Mouse (Mus musculus) heart, postnatal 14 days (tissue): Measurements from ENCODE around the gene Tm9sf1. TPM values are rescaled to one million over a fixed set of nuclear protein-coding genes. Genes with fewer than 3 reads are reported as not detected.

Source experiments
- DNase-seq, 2 experiments: peaks; one replicate each; pipeline ENCODE4 v3.0.0; 2021 to 2022
- intact Hi-C: fragments of 180-260 bp; cut with DNase I; formaldehyde crosslinking; loops from one replicate; pipeline ENCODE4 v1.15.1; 2025
- long read RNA-seq, 2 experiments: library from polyadenylated mRNA; stranded (forward); transcript quantifications; one replicate each; pipeline ENCODE4 v2.0.0; 2021
- total RNA-seq, 2 experiments: library from RNA; stranded (reverse); gene quantifications; 2 replicates each; pipeline ENCODE4 v1.2.3; 2021

Gene Tm9sf1
- 10 to 100 TPM; 45.3 to 45.4 TPM for total RNA-seq
- long read RNA-seq, experiment 1, transcript Tm9sf1-205 (6 exons, 2,517 nt): minor isoform, 5 of 98 reads
- long read RNA-seq, experiment 1, transcript Tm9sf1-201 (5 exons, 2,382 nt): major isoform, 55 of 98 reads
- long read RNA-seq, experiment 1, partial matches to known transcripts: 4 of 98 reads
- long read RNA-seq, experiment 1, other reads (novel, unspliced or antisense): 27 of 98 reads
- long read RNA-seq, experiment 2, transcript Tm9sf1-201 (5 exons, 2,382 nt): major isoform, 66 of 105 reads
- long read RNA-seq, experiment 2, transcript Tm9sf1-205 (6 exons, 2,517 nt): minor isoform, 5 of 105 reads
- long read RNA-seq, experiment 2, partial matches to known transcripts: 5 of 105 reads
- long read RNA-seq, experiment 2, other reads (novel, unspliced or antisense): 20 of 105 reads

GRCm38 (mm10) chr14:55643060-55643907 is at the start of gene Tm9sf1:
Gene Tm9sf1, minus strand, starts transcription at chr14:55643806.
- intact Hi-C loops: no loop called here
- peak; percentile 89 for DNase-seq

GRCm38 (mm10) chr14:55689433-55689832 is 45.8 kb upstream of the Tm9sf1 start:
- DNase-seq: no peak
- intact Hi-C loops: no loop called here

GRCm38 (mm10) chr14:55682118-55682493 is 38.5 kb upstream of the Tm9sf1 start:
- intact Hi-C loops: loop anchor here (1.0 to 2.0 kb wide), 2 partner anchors 39 to 61 kb away; no protein-coding TSS in a partner anchor
- no peak for DNase-seq

- peak; percentile 92 to 94 for DNase-seq
- intact Hi-C loops: loop anchor here (1.0 to 2.0 kb wide), 2 partner anchors 39 to 62 kb away; no protein-coding TSS in a partner anchor
These were observed 37.8 kb upstream of the Tm9sf1 start, which contains the start of gene Tinf2 for GRCm38 (mm10) chr14:55681160-55682117. Gene Tinf2, minus strand, starts transcription at chr14:55681820.

- no peak for DNase-seq
- intact Hi-C loops: no loop called here
These were observed 34.0 kb upstream of the Tm9sf1 start for GRCm38 (mm10) chr14:55677615-55678014.

GRCm38 (mm10) chr14:55672741-55673060 is 29.1 kb upstream of the Tm9sf1 start:
- no peak for DNase-seq
- intact Hi-C loops: loop anchor here (5.0 kb wide), 1 partner anchor 40 kb away; no protein-coding TSS in a partner anchor

- peak; percentile 82 to 83 for DNase-seq
- intact Hi-C loops: loop anchor here (5.0 kb wide), 1 partner anchor 40 kb away; no protein-coding TSS in a partner anchor
These were observed 28.5 kb upstream of the Tm9sf1 start, which contains the start of the genes Gmpr2 and Nedd8 for GRCm38 (mm10) chr14:55671833-55672740. Gene Gmpr2, plus strand, starts transcription at chr14:55671941. Gene Nedd8, minus strand, starts transcription at chr14:55672124.

DNA sequence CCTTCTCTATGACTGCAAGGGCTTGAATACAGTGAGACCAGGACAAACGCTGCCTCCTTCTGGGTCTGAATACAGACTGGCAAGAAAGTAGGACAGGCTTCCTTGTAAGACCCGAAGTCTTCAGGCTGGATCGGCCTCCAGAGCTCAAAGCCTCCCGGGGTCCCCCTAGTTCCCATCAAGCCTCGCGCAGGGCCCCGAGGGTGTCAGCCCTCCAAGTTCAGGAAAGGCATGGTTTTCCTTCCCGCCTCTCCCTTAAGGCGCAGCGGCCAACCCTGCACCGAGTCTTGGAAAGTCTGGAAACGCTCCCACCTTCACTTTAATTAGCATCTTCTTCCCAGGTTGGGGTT is 27.9 kb upstream of the Tm9sf1 start:
- intact Hi-C loops: loop anchor here (5.0 kb wide), 1 partner anchor 39 kb away; no protein-coding TSS in a partner anchor
- DNase-seq: no peak

- intact Hi-C loops: no loop called here
- no peak for DNase-seq
These were observed 17.0 kb upstream of the Tm9sf1 start for GRCm38 (mm10) chr14:55660636-55661035.

- peak; percentile 80 to 83 for DNase-seq
- intact Hi-C loops: loop anchor here (2.0 kb wide), 1 partner anchor 15 kb away; no protein-coding TSS in a partner anchor
These were observed 16.5 kb upstream of the Tm9sf1 start, which contains the start of gene Mdp1 for GRCm38 (mm10) chr14:55659960-55660573. Gene Mdp1, minus strand, starts transcription at chr14:55660508.

DNA sequence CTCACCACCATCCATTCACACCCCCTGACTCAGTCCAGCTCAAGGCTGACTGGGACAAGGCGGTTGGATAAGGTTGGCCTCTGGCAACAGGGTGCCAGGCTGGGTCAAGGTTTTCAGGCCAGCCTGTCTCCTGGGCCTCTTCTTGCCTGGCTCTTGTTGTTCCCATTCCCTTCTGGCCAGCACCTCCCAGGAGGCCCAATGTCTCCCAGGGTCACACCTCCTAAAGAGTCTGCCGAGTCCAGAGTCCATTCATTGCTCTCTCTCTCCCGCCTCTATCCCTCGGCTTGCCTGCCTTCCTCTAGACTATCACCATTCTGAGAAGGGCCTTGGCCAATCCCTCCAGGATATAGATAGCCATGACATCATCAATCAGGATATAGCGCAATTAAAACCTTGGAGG is 14.4 kb upstream of the Tm9sf1 start:
- DNase-seq: no peak
- intact Hi-C loops: loop anchor here (2.0 kb wide), 1 partner anchor 13 kb away; no protein-coding TSS in a partner anchor

- DNase-seq: no peak
- intact Hi-C loops: no loop called here
These were observed 13.3 kb upstream of the Tm9sf1 start for GRCm38 (mm10) chr14:55656935-55657334.

GRCm38 (mm10) chr14:55651528-55651927 is 7.9 kb upstream of the Tm9sf1 start:
- intact Hi-C loops: no loop called here
- DNase-seq: no peak

- intact Hi-C loops: no loop called here
- DNase-seq: no peak
These were observed 6.3 kb upstream of the Tm9sf1 start, which contains the start of gene Tssk4 for GRCm38 (mm10) chr14:55649884-55650283. Gene Tssk4, plus strand, starts transcription at chr14:55650184.

GRCm38 (mm10) chr14:55644261-55644888 is 769 bp upstream of the Tm9sf1 start:
- intact Hi-C loops: loop anchor here (2.0 kb wide), 1 partner anchor 14 kb away; no protein-coding TSS in a partner anchor
- peak in 1 of 2 experiments; percentile 16 for DNase-seq

- intact Hi-C loops: no loop called here
These were observed 937 bp downstream of the Tm9sf1 start for GRCm38 (mm10) chr14:55642679-55643059.

GRCm38 (mm10) chr14:55641291-55641690 is 2.3 kb downstream of the Tm9sf1 start:
- no peak for DNase-seq
- intact Hi-C loops: no loop called here

More at GRCm38 (mm10) chr14:55642679-55643059, 937 bp downstream of the Tm9sf1 start:
- no peak for DNase-seq

GRCm38 (mm10) chr14:55640816-55641215 is 2.8 kb downstream of the Tm9sf1 start:
- intact Hi-C loops: no loop called here

More at GRCm38 (mm10) chr14:55640816-55641215, 2.8 kb downstream of the Tm9sf1 start:
- no peak for DNase-seq
